Mouse (Mus musculus): ENCODE data around the gene 6030468B19Rik.

GRCm38 (mm10) chr11:117827386-117827785 is 29.9 kb downstream of the 6030468B19Rik start:
- TF ChIP-seq CTCF (IDR thresholded peaks at IDR 0.05; ENCODE audit: low read depth) (no peak), EP300 (IDR thresholded peaks at IDR 0.05; ENCODE audit: low read depth) (no peak)

Data from liver, embryonic 14.5 days (tissue).